Mouse (Mus musculus): ENCODE measurements around the gene Mcee. TPM values are rescaled to one million over a fixed set of nuclear protein-coding genes. Genes with fewer than 3 reads are reported as not detected.

Mcee gene
- polyA plus RNA-seq, 1 experiment from 2014 or later: 101 TPM

GRCm38 (mm10) chr7:64450631-64451030, 58.2 kb downstream of the Mcee start:
- Histone ChIP-seq H3K9me3 (ENCODE audit: low read length) (no peaks in the 10 kb centered on the region), H3K36me3 (replicated peaks; ENCODE audit: insufficient read depth, low read length) (no peaks in the 10 kb centered on the region), H3K9ac (replicated peaks) (no peak overlapping the region), H3K4me3 (ENCODE audit: low read depth, low read length) (no peak overlapping the region), H3K27ac (ENCODE audit: low read depth) (no peak overlapping the region), H3K4me1 (ENCODE audit: insufficient read depth) (no peaks in the 10 kb centered on the region), H3K4me2 (ENCODE audit: low read depth, low read length) (no peak overlapping the region), H3K27me3 (ENCODE audit: insufficient read depth, low read length) (no peaks in the 10 kb centered on the region)
- ATAC-seq (no peak), DNase-seq (no peak)
- 82% methylated on average over 13 of the region's 13 CpGs for WGBS (ENCODE audit: insufficient replicate concordance)
- TF ChIP-seq CTCF (IDR thresholded peaks at IDR 0.05; ENCODE audit: low read depth) (no peak), EP300 (IDR thresholded peaks at IDR 0.05; ENCODE audit: low read depth) (no peak)

DNA sequence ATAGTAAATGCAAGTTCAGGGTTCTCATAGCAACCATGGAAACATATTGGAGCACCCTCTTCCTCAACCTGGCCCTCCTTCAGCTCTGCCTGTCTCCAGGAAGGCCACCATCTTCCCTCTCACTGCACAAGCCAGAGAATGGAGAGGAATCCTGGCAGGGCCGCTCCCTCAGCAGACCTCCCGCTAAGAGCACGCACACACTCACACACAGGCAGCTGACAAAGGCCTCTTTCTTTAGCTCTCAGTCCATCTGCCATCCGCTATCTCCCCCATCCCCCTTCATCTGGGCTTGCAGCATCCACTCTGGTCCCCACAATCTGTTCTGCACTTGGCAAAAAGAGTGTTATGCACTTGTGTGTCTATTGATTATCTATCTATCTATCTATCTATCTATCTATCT, 59.0 kb downstream of the Mcee start:
- Histone ChIP-seq H3K36me3 (replicated peaks; ENCODE audit: insufficient read depth, low read length) (no peaks in the 10 kb centered on the region), H3K9me3 (ENCODE audit: low read length) (no peaks in the 10 kb centered on the region), H3K4me1 (ENCODE audit: insufficient read depth) (no peaks in the 10 kb centered on the region), H3K27ac (ENCODE audit: low read depth) (no peak overlapping the region), H3K4me3 (ENCODE audit: low read depth, low read length) (no peak overlapping the region), H3K27me3 (ENCODE audit: insufficient read depth, low read length) (no peaks in the 10 kb centered on the region), H3K9ac (replicated peaks) (no peak overlapping the region), H3K4me2 (ENCODE audit: low read depth, low read length) (no peak overlapping the region)
- 68% methylated on average over 4 of the region's 4 CpGs for WGBS (ENCODE audit: insufficient replicate concordance)
- TF ChIP-seq EP300 (IDR thresholded peaks at IDR 0.05; ENCODE audit: low read depth): no peak
- DNase-seq: no peak
- no peak for ATAC-seq

GRCm38 (mm10) chr7:64451861-64452382, 59.5 kb downstream of the Mcee start:
- ATAC-seq (no peak), DNase-seq (no peak)
- Histone ChIP-seq H3K36me3 (replicated peaks; ENCODE audit: insufficient read depth, low read length) (no peaks in the 10 kb centered on the region), H3K27ac (ENCODE audit: low read depth) (no peak overlapping the region), H3K9ac (replicated peaks) (no peak overlapping the region), H3K4me1 (ENCODE audit: insufficient read depth) (no peaks in the 10 kb centered on the region), H3K9me3 (ENCODE audit: low read length) (no peaks in the 10 kb centered on the region), H3K4me2 (ENCODE audit: low read depth, low read length) (no peak overlapping the region), H3K27me3 (ENCODE audit: insufficient read depth, low read length) (no peaks in the 10 kb centered on the region), H3K4me3 (ENCODE audit: low read depth, low read length) (no peak overlapping the region)
- 72% methylated on average over 5 of the region's 5 CpGs for WGBS (ENCODE audit: insufficient replicate concordance)
- TF ChIP-seq CTCF (IDR thresholded peaks at IDR 0.05; ENCODE audit: low read depth): no peak
- no peak for TF ChIP-seq EP300 (IDR thresholded peaks at IDR 0.05; ENCODE audit: low read depth)

- ATAC-seq: no peak
- Histone ChIP-seq H3K4me2 (ENCODE audit: low read depth, low read length) (no peak overlapping the region), H3K27ac (ENCODE audit: low read depth) (no peak overlapping the region), H3K27me3 (ENCODE audit: insufficient read depth, low read length) (no peaks in the 10 kb centered on the region), H3K9ac (replicated peaks) (no peak overlapping the region), H3K36me3 (replicated peaks; ENCODE audit: insufficient read depth, low read length) (no peaks in the 10 kb centered on the region), H3K4me3 (ENCODE audit: low read depth, low read length) (no peak overlapping the region), H3K9me3 (ENCODE audit: low read length) (no peaks in the 10 kb centered on the region), H3K4me1 (ENCODE audit: insufficient read depth) (no peaks in the 10 kb centered on the region)
- WGBS (ENCODE audit: insufficient replicate concordance): 68% methylated on average over 4 of the region's 4 CpGs
- TF ChIP-seq EP300 (IDR thresholded peaks at IDR 0.05; ENCODE audit: low read depth): no peak
- TF ChIP-seq CTCF (IDR thresholded peaks at IDR 0.05; ENCODE audit: low read depth): no peak
- DNase-seq: no peak
Observed at GRCm38 (mm10) chr7:64452471-64453222, 60.2 kb downstream of the Mcee start.

GRCm38 (mm10) chr7:64456176-64456575, 63.8 kb downstream of the Mcee start:
- TF ChIP-seq CTCF (IDR thresholded peaks at IDR 0.05; ENCODE audit: low read depth): no peak
- no peak for TF ChIP-seq EP300 (IDR thresholded peaks at IDR 0.05; ENCODE audit: low read depth)

GRCm38 (mm10) chr7:64456676-64457075, 64.3 kb downstream of the Mcee start:
- Histone ChIP-seq H3K4me2 (ENCODE audit: low read depth, low read length) (no peak overlapping the region), H3K27me3 (ENCODE audit: insufficient read depth, low read length) (no peaks in the 10 kb centered on the region), H3K27ac (ENCODE audit: low read depth) (no peak overlapping the region), H3K4me3 (ENCODE audit: low read depth, low read length) (no peak overlapping the region), H3K9ac (replicated peaks) (no peak overlapping the region), H3K36me3 (replicated peaks; ENCODE audit: insufficient read depth, low read length) (no peaks in the 10 kb centered on the region), H3K4me1 (ENCODE audit: insufficient read depth) (no peaks in the 10 kb centered on the region), H3K9me3 (ENCODE audit: low read length) (no peaks in the 10 kb centered on the region)
- 53% methylated on average over 3 of the region's 3 CpGs for WGBS (ENCODE audit: insufficient replicate concordance)
- DNase-seq (no peak), ATAC-seq (no peak)
- TF ChIP-seq CTCF (IDR thresholded peaks at IDR 0.05; ENCODE audit: low read depth): no peak
- no peak for TF ChIP-seq EP300 (IDR thresholded peaks at IDR 0.05; ENCODE audit: low read depth)

More at GRCm38 (mm10) chr7:64456176-64456575, 63.8 kb downstream of the Mcee start:
- no peak for ATAC-seq
- H3K9ac ChIP-seq (replicated peaks): no peak overlapping the region
- no peak for DNase-seq
- H3K36me3 ChIP-seq (replicated peaks; ENCODE audit: insufficient read depth, low read length): no peaks in the 10 kb centered on the region
- no peaks in the 10 kb centered on the region for H3K4me1 ChIP-seq (ENCODE audit: insufficient read depth)
- no peak overlapping the region for H3K4me2 ChIP-seq (ENCODE audit: low read depth, low read length)
- H3K27me3 ChIP-seq (ENCODE audit: insufficient read depth, low read length): no peaks in the 10 kb centered on the region
- no peak overlapping the region for H3K27ac ChIP-seq (ENCODE audit: low read depth)
- no peaks in the 10 kb centered on the region for H3K9me3 ChIP-seq (ENCODE audit: low read length)
- 73% methylated on average over 4 of the region's 4 CpGs for WGBS (ENCODE audit: insufficient replicate concordance)
- no peak overlapping the region for H3K4me3 ChIP-seq (ENCODE audit: low read depth, low read length)
